Mouse (Mus musculus): ENCODE measurements around the gene Vav3.

- TF ChIP-seq POLR2A (IDR thresholded peaks at IDR 0.05; ENCODE audit: control insufficient read depth, low read depth, low read length) = no peak
- no peak for TF ChIP-seq CTCF (IDR thresholded peaks at IDR 0.05; ENCODE audit: control insufficient read depth, insufficient read depth, insufficient replicate concordance, low read depth, low read length)
These were observed 11.7 kb downstream of the Vav3 start for GRCm38 (mm10) chr3:109351956-109352684.

Measured in testis, adult 2 months (tissue).